Mouse (Mus musculus): ENCODE measurements around the gene Hcn4.

- TF ChIP-seq CTCF (IDR thresholded peaks at IDR 0.05; ENCODE audit: low read depth, low read length) (no peak), EP300 (IDR thresholded peaks at IDR 0.05; ENCODE audit: insufficient read depth, low read depth, low read length) (no peak), POLR2A (IDR thresholded peaks at IDR 0.05; ENCODE audit: insufficient read depth, low read length) (no peak)
Observed at GRCm38 (mm10) chr9:58875439-58875838, 52.2 kb downstream of the Hcn4 start.
